Mouse (Mus musculus): ENCODE data around the gene Pygo2.

GRCm38 (mm10) chr3:89468268-89468667 lies 38.3 kb downstream of the Pygo2 start:
- TF ChIP-seq POLR2A (IDR thresholded peaks at IDR 0.05; ENCODE audit: low read depth, low read length) = no peak
- no peak for TF ChIP-seq CTCF (conservative IDR thresholded peaks at IDR 0.05; ENCODE audit: insufficient read depth, insufficient read length, low read depth, low read length)
